Mouse (Mus musculus) kidney, embryonic 16.5 days (tissue): ENCODE measurements at regions not wholly inside any gene's neighbourhood (a gene's known extent, or its start where the extent isn't known, plus 50 kb on each side); places are given as distances from the start of the nearest gene placed in this dataset.

Experiments
- ATAC-seq: fragments of 200-750 bp; cut with Nextera tagmentation; 2 replicates; pipeline ENCODE4 v1.8.0; 2017; ENCODE audit warnings: moderate TSS enrichment; ENCODE audit not compliant: low FRiP score, low TSS enrichment
- H3K27ac ChIP-seq: fragments of 300-500 bp; sonication (generic); 2 replicates; pipeline ENCODE4 v1.5.1; 2014; ENCODE audit warnings: low read length
- H3K27me3 ChIP-seq: fragments of 300-500 bp; sonication (generic); 2 replicates; pipeline ENCODE4 v1.6.1; 2014; ENCODE audit warnings: low read length, control low read depth, mixed read lengths; ENCODE audit not compliant: insufficient read depth
- H3K36me3 ChIP-seq: fragments of 300-500 bp; sonication (generic); 2 replicates; pipeline ENCODE4 v1.6.1; 2014; ENCODE audit warnings: low read length, control low read depth, mixed read lengths; ENCODE audit not compliant: insufficient read depth
- H3K4me1 ChIP-seq: fragments of 300-500 bp; sonication (generic); 2 replicates; pipeline ENCODE4 v1.6.1; 2014; ENCODE audit warnings: low read length, control low read depth, mixed read lengths; ENCODE audit not compliant: insufficient read depth
- H3K4me2 ChIP-seq: fragments of 300-500 bp; sonication (generic); replicated peaks from 2 replicates; pipeline ENCODE4 v1.6.1; 2014; ENCODE audit warnings: low read depth, low read length
- H3K4me3 ChIP-seq: fragments of 300-500 bp; sonication (generic); 2 replicates; pipeline ENCODE4 v1.5.1; 2014; ENCODE audit warnings: mild to moderate bottlenecking, low read length
- H3K9ac ChIP-seq: fragments of 300-500 bp; sonication (generic); replicated peaks from 2 replicates; pipeline ENCODE4 v1.6.1; 2014; ENCODE audit warnings: low read length
- H3K9me3 ChIP-seq: fragments of 300-500 bp; sonication (generic); 2 replicates; pipeline ENCODE4 v1.6.1; 2016; ENCODE audit warnings: low read length, control low read depth
- WGBS: fragments of 180-500 bp; shearing (Covaris S2); extraction: QIAGEN DNeasy Blood & Tissue Kit; methylation state at CpG from one replicate; pipeline ENCODE4 v1.1.7; 2014; 5-methylcytosine and 5-hydroxymethylcytosine counted together

- Histone ChIP-seq H3K4me2 (peak overlapping the region; percentile 31; the same call in 1 of the 2 replicates), H3K4me3 (no peak overlapping the region), H3K9me3 (no peaks in the 10 kb centered on the region), H3K9ac (no peak overlapping the region), H3K27ac (no peak overlapping the region), H3K27me3 (peaks cover 27% of the 10 kb centered on the region), H3K36me3 (no peaks in the 10 kb centered on the region), H3K4me1 (0 out of 2 replicates have a peak, but pooled peaks cover 5% of the 10 kb centered on the region)
- no peak for ATAC-seq
- 25% methylated on average over 9 of the region's 9 CpGs for WGBS
Observed at GRCm38 (mm10) chr5:114512756-114513155, 55.1 kb upstream of the Fam222a start.

DNA sequence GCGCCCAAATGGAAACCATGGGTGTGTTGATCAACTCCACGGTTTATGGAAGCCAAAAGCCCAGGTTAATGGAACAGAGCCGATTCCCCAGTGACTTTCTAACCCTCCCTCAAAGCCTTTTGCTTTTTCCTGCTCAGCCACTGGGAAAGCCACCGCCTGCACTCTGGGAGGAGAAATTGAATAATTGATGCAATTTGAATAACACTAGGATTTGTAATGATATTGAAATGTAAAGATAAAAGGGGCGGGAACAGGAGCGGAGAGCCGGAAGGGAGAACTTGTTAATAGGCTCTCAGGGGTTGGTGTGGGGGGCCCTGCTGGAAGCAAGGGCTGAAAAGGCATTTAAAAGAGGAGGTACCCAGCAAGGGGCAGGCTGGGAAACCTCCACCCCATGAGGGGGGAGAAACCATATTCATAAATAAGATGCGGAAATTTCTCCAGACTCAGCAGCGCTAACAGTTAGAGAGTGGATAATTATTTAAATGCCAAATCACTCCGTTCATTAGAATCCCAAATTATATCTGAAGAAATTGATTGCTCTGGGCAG lies 53.8 kb upstream of the Fam222a start:
- H3K4me2 ChIP-seq: peak overlapping the region; percentile 31
- no peaks in the 10 kb centered on the region for H3K36me3 ChIP-seq
- H3K27ac ChIP-seq: no peak overlapping the region
- 0 out of 2 replicates have a peak overlapping the region, but pooled peaks have one; percentile 11 for H3K4me3 ChIP-seq
- H3K4me1 ChIP-seq: 0 out of 2 replicates have a peak, but pooled peaks cover 3% of the 10 kb centered on the region
- peaks cover 27% of the 10 kb centered on the region for H3K27me3 ChIP-seq
- WGBS: 11% methylated on average over 10 of the region's 10 CpGs
- no peak overlapping the region; the same call in 1 of the 2 replicates for H3K9ac ChIP-seq
- ATAC-seq: no peak
- H3K9me3 ChIP-seq: no peaks in the 10 kb centered on the region

GRCm38 (mm10) chr5:114517010-114517409 lies 50.8 kb upstream of the Fam222a start:
- no peaks in the 10 kb centered on the region for H3K36me3 ChIP-seq
- 0 out of 2 replicates have a peak, but pooled peaks cover 3% of the 10 kb centered on the region for H3K4me1 ChIP-seq
- H3K9ac ChIP-seq: no peak overlapping the region
- no peak overlapping the region for H3K4me2 ChIP-seq
- H3K4me3 ChIP-seq: no peak overlapping the region
- peaks cover 27% of the 10 kb centered on the region for H3K27me3 ChIP-seq
- ATAC-seq: no peak
- WGBS: 87% methylated on average over 4 of the region's 4 CpGs
- no peaks in the 10 kb centered on the region for H3K9me3 ChIP-seq
- no peak overlapping the region for H3K27ac ChIP-seq

GRCm38 (mm10) chr5:114518012-114518411 lies 49.8 kb upstream of the Fam222a start:
- no peak for ATAC-seq

More at GRCm38 (mm10) chr5:114518012-114518411, 49.8 kb upstream of the Fam222a start:
- Histone ChIP-seq H3K4me3 (no peak overlapping the region), H3K36me3 (no peaks in the 10 kb centered on the region), H3K9ac (no peak overlapping the region), H3K27ac (no peak overlapping the region), H3K27me3 (peaks cover 24% of the 10 kb centered on the region), H3K4me2 (no peak overlapping the region), H3K9me3 (no peaks in the 10 kb centered on the region), H3K4me1 (0 out of 2 replicates have a peak, but pooled peaks cover 3% of the 10 kb centered on the region)
- 89% methylated on average over 2 of the region's 2 CpGs for WGBS
